Mouse (Mus musculus): ENCODE measurements around the gene Pold3. TPM values are rescaled to one million over a fixed set of nuclear protein-coding genes. Genes with fewer than 3 reads are reported as not detected.

The Pold3 gene
- polyA plus RNA-seq (2015; fragmentation: Illumina TruSeq; extraction: RNeasy Lipid Tissue Mini Kit (QIAGEN cat#74804); ENCODE audit: insufficient read depth, low read depth, low replicate concordance): 6.1 TPM

DNA sequence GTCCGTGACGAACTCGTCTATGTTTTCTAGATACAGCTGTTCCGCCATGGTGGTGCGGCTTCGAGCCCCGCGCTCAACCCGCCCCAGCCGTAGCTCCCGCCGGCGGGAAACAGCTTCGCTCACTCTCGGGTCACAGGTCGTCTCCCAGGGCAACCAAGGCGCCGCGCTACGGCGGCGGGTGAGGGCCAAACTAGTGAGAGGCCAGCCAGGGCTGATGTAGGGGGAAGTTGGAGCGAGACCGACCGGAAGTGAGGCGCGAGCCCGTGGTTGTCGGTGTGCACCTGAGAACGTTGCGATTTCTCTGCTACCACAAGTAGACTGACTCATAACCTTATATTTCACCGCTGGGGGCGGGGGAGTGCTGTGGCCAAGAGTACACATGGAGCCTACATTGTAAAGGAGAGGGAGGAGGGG lies at the start of gene Pold3:
Pold3 (minus strand) TSS at position 190 of the 414 bp plus-strand sequence.

DNA sequence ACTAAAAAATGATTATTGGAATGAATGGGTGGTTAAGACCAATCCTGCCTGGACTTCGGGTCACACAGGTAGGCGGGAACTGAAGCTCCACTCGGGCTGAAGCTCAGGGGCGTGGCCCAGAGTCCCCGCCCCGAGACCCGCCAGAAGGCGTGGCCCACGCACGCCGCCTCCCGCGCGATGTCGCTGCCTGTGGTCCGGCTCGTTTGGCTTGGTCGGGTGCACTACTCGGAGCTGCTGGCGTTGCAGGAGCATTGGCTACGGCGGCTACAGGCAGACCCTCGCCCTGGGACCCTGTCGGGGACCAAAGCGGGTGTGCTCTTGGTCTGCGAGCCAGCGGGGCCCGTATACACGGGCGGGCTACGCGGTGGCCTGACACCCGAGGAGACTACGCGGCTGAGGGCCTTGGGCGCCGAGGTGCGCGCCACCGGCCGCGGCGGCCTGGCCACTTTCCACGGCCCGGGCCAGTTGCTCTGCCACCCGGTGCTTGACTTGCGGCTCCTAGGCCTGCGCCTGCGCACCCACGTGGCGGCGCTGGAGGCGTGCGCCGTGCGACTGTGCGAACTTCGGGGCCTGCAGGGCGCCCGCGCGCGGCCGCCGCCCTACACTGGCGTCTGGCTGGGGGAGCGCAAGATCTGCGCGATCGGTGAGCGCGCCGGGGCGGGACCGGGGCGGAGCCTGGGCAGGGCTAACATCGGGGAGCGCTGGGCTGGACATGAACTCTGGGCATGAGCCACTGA lies 37.9 kb upstream of the Pold3 start, which contains the start of gene Lipt2:
Lipt2 (plus strand) TSS at position 173 of the 737 bp plus-strand sequence.

Other genes with a start within 250 kb of the Pold3 start
- 3.9 TPM for gene Rnf169, start 141.1 kb downstream of the Pold3 start, polyA plus RNA-seq (2015; fragmentation: Illumina TruSeq; extraction: RNeasy Lipid Tissue Mini Kit (QIAGEN cat#74804); ENCODE audit: insufficient read depth, low read depth, low replicate concordance)
- 1.7 TPM for gene Chrdl2, start 115.4 kb downstream of the Pold3 start, polyA plus RNA-seq (2015; fragmentation: Illumina TruSeq; extraction: RNeasy Lipid Tissue Mini Kit (QIAGEN cat#74804); ENCODE audit: insufficient read depth, low read depth, low replicate concordance)
- gene Lipt2, start 37.7 kb upstream of the Pold3 start, polyA plus RNA-seq (2015; fragmentation: Illumina TruSeq; extraction: RNeasy Lipid Tissue Mini Kit (QIAGEN cat#74804); ENCODE audit: insufficient read depth, low read depth, low replicate concordance): 1.8 TPM
- 7.1 TPM for gene Kcne3, start 54.9 kb upstream of the Pold3 start, polyA plus RNA-seq (2015; fragmentation: Illumina TruSeq; extraction: RNeasy Lipid Tissue Mini Kit (QIAGEN cat#74804); ENCODE audit: insufficient read depth, low read depth, low replicate concordance)
- 1.7 TPM for gene Pgm2l1, start 105.8 kb upstream of the Pold3 start, polyA plus RNA-seq (2015; fragmentation: Illumina TruSeq; extraction: RNeasy Lipid Tissue Mini Kit (QIAGEN cat#74804); ENCODE audit: insufficient read depth, low read depth, low replicate concordance)
- gene P4ha3, start 164.0 kb upstream of the Pold3 start, polyA plus RNA-seq (2015; fragmentation: Illumina TruSeq; extraction: RNeasy Lipid Tissue Mini Kit (QIAGEN cat#74804); ENCODE audit: insufficient read depth, low read depth, low replicate concordance): not detected